Mouse (Mus musculus) kidney, postnatal 36 days (tissue): ENCODE data around the gene Pdlim4.
"Not testable (repeated sequence)": the region's sequence is repeated elsewhere in the genome, so short reads cannot be mapped to it uniquely, and the experiment has no call there.

ENCODE experiments used
- DNase-seq, 2 experiments: peaks; one replicate each; pipeline ENCODE4 v3.0.0; 2021 to 2022; ENCODE audit warnings: mixed read lengths in 2 of 2

The Pdlim4 gene

DNA sequence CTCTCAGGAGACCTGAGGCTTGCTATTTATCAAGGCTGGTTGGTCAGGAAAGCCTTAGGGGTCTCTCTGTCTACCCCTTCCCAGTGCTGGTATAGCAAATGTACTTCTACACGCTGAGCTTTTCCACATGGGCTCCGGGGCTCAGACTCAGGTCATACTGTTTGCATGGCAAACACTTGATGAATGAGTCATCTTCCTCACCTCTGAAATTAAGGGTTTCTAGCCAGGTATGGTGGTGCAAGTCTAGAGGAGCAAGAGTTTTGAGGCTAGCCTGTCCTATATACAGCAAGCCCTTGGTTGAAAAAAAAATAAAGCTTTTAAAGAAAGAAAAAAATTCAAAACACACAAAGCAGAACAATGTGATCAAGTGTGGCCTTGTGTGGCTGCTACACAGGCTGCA is 57.6 kb downstream of the Pdlim4 start:
- peak in 1 of 2 experiments; percentile 0 for DNase-seq

DNA sequence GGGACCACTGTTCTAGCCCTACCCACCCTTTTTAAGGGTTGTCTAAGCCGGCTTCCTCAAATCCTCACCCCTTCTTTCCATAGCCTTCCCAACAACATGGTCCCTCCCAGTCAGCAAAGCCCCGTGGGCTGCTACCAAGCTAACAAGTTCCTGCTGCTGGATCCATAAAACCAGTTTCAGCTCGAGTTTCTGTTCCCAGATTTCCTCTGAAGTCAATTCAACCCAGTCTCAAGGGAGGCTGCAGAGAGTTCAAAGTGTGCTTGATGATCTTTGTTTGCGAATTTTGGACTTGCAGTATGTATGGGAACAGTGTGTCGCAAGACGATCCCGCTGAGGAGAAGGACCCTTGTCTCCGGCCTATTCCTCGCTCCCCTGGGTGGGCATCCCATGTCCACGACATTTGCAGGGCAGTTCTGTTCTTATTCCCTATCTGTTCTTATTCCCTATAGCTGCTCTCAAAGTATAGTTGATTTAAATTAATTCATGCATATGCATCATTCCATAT is 60.3 kb downstream of the Pdlim4 start:
- no peak for DNase-seq

DNA sequence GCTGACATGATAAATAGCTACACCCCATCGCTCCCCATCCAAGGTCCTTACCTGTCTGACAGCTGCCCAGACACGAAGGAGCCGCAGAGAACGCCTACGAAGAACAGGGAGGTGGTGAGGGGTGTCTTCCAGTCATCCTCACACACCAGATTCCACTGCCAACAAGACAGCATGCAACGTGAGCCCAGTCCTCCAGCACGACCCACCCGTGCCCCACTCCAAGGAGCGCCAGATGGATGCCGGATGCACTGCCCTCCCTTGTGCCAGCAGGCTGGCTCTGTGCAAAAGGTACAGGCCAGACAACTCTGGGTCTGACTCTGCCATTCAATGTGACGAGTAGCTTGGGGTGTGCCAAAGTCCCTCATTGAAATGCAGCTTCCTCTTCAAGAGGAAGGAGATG is 61.1 kb downstream of the Pdlim4 start:
- peak in 1 of 2 experiments; percentile 30 for DNase-seq

DNA sequence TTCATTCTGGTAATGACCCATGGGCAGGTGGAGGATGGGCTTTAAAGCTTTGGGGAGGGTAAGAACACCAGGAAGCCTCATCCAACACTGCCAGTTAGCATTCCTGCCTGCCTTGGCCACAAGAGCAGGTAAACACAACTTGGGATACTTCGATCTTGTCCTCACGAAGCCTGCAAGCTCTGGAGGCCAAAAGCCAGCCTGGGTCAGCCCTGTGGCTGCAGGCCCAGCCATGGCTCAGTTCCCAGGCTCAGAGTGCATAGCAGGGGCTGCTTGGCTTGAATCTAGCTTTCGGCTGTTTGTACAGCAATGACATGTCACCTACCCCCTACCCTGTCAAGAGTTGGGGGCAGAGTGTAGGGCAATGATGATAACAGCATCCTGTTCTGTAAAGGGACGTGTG is 61.9 kb downstream of the Pdlim4 start:
- peak; percentile 89 to 93 for DNase-seq

DNA sequence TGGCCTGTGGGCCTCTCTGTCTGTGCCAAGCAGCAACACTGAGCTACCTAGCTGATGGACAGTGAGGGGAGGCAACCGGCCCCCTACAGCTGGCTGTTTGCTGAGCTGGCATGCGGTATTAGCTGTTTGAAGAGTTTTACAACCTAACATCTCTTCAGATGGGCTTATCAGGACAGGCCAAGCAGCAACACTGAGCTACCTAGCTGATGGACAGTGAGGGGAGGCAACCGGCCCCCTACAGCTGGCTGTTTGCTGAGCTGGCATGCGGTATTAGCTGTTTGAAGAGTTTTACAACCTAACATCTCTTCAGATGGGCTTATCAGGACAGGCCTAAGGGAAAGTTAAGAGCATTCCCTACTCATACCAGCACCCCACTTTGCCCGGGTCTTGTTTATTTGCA is 62.5 kb downstream of the Pdlim4 start:
- not testable (repeated sequence) for DNase-seq
